Mouse (Mus musculus) hindbrain, embryonic 13.5 days (tissue): ENCODE measurements around the gene Gm38431. TPM values are rescaled to one million over a fixed set of nuclear protein-coding genes. Genes with fewer than 3 reads are reported as not detected.

Source experiments
- ATAC-seq: fragments of 200-750 bp; cut with Nextera tagmentation; 2 replicates; pipeline ENCODE4 v1.8.0; 2017; ENCODE audit warnings: moderate TSS enrichment; ENCODE audit not compliant: low FRiP score
- H3K27ac ChIP-seq: fragments of 300-500 bp; sonication (generic); 2 replicates; pipeline ENCODE4 v1.5.1; 2015; ENCODE audit warnings: inconsistent platforms, mild to moderate bottlenecking, moderate library complexity
- H3K27me3 ChIP-seq: fragments of 300-500 bp; sonication (generic); 2 replicates; pipeline ENCODE4 v1.6.1; 2015; ENCODE audit warnings: mild to moderate bottlenecking, inconsistent platforms
- H3K36me3 ChIP-seq: fragments of 300-500 bp; sonication (generic); 2 replicates; pipeline ENCODE4 v1.6.1; 2015; ENCODE audit warnings: mild to moderate bottlenecking, inconsistent platforms
- H3K4me1 ChIP-seq: fragments of 300-500 bp; sonication (generic); replicated peaks from 2 replicates; pipeline ENCODE4 v1.6.1; 2015; ENCODE audit warnings: inconsistent platforms
- H3K4me2 ChIP-seq: fragments of 300-500 bp; sonication (generic); 2 replicates; pipeline ENCODE4 v1.6.1; 2015; ENCODE audit warnings: inconsistent platforms, mild to moderate bottlenecking, moderate library complexity
- H3K4me3 ChIP-seq: fragments of 300-500 bp; sonication (generic); 2 replicates; pipeline ENCODE4 v1.5.1; 2015; ENCODE audit warnings: mild to moderate bottlenecking, inconsistent platforms
- H3K9ac ChIP-seq: fragments of 300-500 bp; sonication (generic); 2 replicates; pipeline ENCODE4 v1.6.1; 2015; ENCODE audit warnings: mild to moderate bottlenecking, inconsistent platforms
- H3K9me3 ChIP-seq: fragments of 300-500 bp; sonication (generic); 2 replicates; pipeline ENCODE4 v1.6.1; 2016; ENCODE audit warnings: inconsistent platforms
- WGBS: fragments of 180-500 bp; shearing (Covaris S2); methylation state at CpG from one replicate; pipeline ENCODE4 v1.1.7; 2015; 5-methylcytosine and 5-hydroxymethylcytosine counted together
- microRNA counts: library from miRNA; unstranded; fragments of <30 nt; microRNA quantifications from one replicate; lab custom pipeline; 2016
- microRNA-seq: library from miRNA; unstranded; fragments of <30 nt; microRNA quantifications from one replicate; pipeline ENCODE4, GENCODE M21; 2016
- polyA plus RNA-seq: library from polyadenylated mRNA; unstranded; fragments of >200 nt; fragmentation: Nextera tagmentation; extraction: Ambion mirVana; gene quantifications from 2 replicates; pipeline ENCODE4 v1.2.1, GENCODE M21; 2015

Gene Gm38431
- polyA plus RNA-seq, 1 experiment from 2014 or later, result 2.8 TPM

GRCm38 (mm10) chr9:21022726-21023125 lies 69.1 kb downstream of the Gm38431 start:
- Histone ChIP-seq H3K9me3 (no peaks in the 10 kb centered on the region), H3K36me3 (no peaks in the 10 kb centered on the region), H3K27ac (no peak overlapping the region), H3K27me3 (peaks cover 58% of the 10 kb centered on the region), H3K4me2 (no peak overlapping the region), H3K4me1 (0 out of 2 replicates have a peak, but pooled peaks cover 4% of the 10 kb centered on the region), H3K4me3 (no peak overlapping the region), H3K9ac (no peak overlapping the region)
- WGBS, result 78% methylated on average over 1 of the region's 1 CpGs
- no peak for ATAC-seq

DNA sequence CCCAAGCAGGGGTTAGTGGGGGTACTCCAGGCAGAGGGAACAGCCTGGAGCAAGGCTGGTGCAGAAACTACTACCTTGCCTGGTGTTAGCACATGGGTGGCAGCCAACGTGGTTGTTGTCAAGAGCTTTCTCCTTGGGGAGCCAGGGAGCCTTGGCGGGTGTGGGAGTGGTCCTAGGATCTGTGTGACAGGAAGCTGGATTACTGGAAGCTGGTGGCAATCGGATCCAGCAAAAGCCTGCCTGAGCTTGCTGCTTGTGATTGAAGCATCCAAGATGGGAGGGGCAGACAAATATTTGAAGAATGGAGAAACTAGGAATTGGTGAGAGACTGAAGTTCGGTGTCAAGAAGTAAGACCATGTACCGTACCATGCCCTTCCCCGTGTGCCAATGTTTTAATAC lies 69.5 kb downstream of the Gm38431 start:
- H3K4me2 ChIP-seq, result no peak overlapping the region
- WGBS, result 65% methylated on average over 6 of the region's 6 CpGs
- peaks cover 58% of the 10 kb centered on the region for H3K27me3 ChIP-seq
- H3K4me3 ChIP-seq, result no peak overlapping the region
- 0 out of 2 replicates have a peak, but pooled peaks cover under 1% of the 10 kb centered on the region for H3K4me1 ChIP-seq
- H3K27ac ChIP-seq, result no peak overlapping the region
- no peak overlapping the region for H3K9ac ChIP-seq
- no peaks in the 10 kb centered on the region for H3K36me3 ChIP-seq
- H3K9me3 ChIP-seq, result no peaks in the 10 kb centered on the region
- no peak for ATAC-seq

- H3K4me3 ChIP-seq, result no peak overlapping the region
- no peaks in the 10 kb centered on the region for H3K36me3 ChIP-seq
- H3K9ac ChIP-seq, result no peak overlapping the region
- H3K4me2 ChIP-seq, result no peak overlapping the region
- WGBS, result 75% methylated on average over 3 of the region's 3 CpGs
- no peaks in the 10 kb centered on the region for H3K4me1 ChIP-seq
- no peak overlapping the region for H3K27ac ChIP-seq
- H3K9me3 ChIP-seq, result no peaks in the 10 kb centered on the region
- H3K27me3 ChIP-seq, result peaks cover 58% of the 10 kb centered on the region
- no peak for ATAC-seq
Observed at GRCm38 (mm10) chr9:21021363-21021762, 70.4 kb downstream of the Gm38431 start.

DNA sequence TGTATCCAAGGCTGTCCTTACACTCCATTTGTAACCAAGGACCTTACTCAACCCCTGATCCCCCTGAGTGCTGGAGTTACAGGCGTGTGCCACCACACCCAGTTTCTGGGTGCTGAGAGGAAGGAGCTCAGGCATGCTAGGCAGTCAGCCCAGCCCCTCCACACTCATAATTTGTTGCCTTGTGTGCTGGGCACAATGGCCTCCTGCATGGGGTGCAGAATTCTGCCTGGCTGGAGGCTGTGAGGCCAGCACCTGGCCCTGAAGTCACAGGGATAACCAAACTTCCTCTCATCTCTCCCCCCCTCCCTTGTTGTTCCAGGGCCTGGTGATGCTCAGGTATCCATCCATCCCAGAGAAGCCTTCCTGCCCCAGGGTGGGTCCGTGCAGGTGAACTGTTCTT lies 73.2 kb downstream of the Gm38431 start:
- WGBS, result 92% methylated on average over 2 of the region's 2 CpGs
- Histone ChIP-seq H3K27me3 (peaks cover 73% of the 10 kb centered on the region), H3K27ac (no peak overlapping the region), H3K4me3 (no peak overlapping the region), H3K36me3 (no peaks in the 10 kb centered on the region), H3K4me2 (no peak overlapping the region), H3K9me3 (no peaks in the 10 kb centered on the region), H3K9ac (no peak overlapping the region), H3K4me1 (peaks cover 15% of the 10 kb centered on the region)
- no peak for ATAC-seq

MicroRNAs encoded within 50 kb of the gene (microRNA counts, 519-probe panel; counts per million panel counts)
- 3,632 counts per million, percentile 50 among the panel's probes with 10 or more counts for microRNA mmu-miR-1900 (lab: Ali Mortazavi, UCI)

Small RNAs within 50 kb of the gene (microRNA-seq; reads per million reads assigned to microRNA genes)
- not detected for gene Mir1900
- 0.93 reads per million for gene Mir7082

Other genes with a start within 250 kb of the Gm38431 start
- 1.9 and 2.3 TPM in 2 replicates for gene A230050P20Rik, start 223.4 kb downstream of the Gm38431 start, polyA plus RNA-seq
- gene Angptl6, start 212.3 kb downstream of the Gm38431 start, polyA plus RNA-seq, result 9.8 and 10.1 TPM in 2 replicates
- gene Ppan, start 203.8 kb downstream of the Gm38431 start, polyA plus RNA-seq, result 46.9 and 50.3 TPM in 2 replicates
- 252 and 265 TPM in 2 replicates for gene Eif3g, start 193.4 kb downstream of the Gm38431 start, polyA plus RNA-seq
- gene Dnmt1, start 132.1 kb downstream of the Gm38431 start, polyA plus RNA-seq, result 65.1 and 65.8 TPM in 2 replicates
- gene S1pr2, start 115.2 kb downstream of the Gm38431 start, polyA plus RNA-seq, result 11.0 and 14.3 TPM in 2 replicates
- 98.2 and 104 TPM in 2 replicates for gene Mrpl4, start 89.3 kb downstream of the Gm38431 start, polyA plus RNA-seq
- 3.4 and 4.4 TPM in 2 replicates for gene Icam1, start 76.0 kb downstream of the Gm38431 start, polyA plus RNA-seq
- 0.21 TPM in 1 of 2 replicates, not detected in the other for gene Icam4, start 62.6 kb downstream of the Gm38431 start, polyA plus RNA-seq
- gene Icam5, start 59.9 kb downstream of the Gm38431 start, polyA plus RNA-seq, result 0.58 and 0.80 TPM in 2 replicates
- 0.92 and 1.9 TPM in 2 replicates for gene Zglp1, start 24.9 kb downstream of the Gm38431 start, polyA plus RNA-seq
- gene Gm49373, start 18.9 kb downstream of the Gm38431 start, polyA plus RNA-seq, result 1.9 and 2.4 TPM in 2 replicates
- 57.3 and 63.1 TPM in 2 replicates for gene Fdx1l, start 18.4 kb downstream of the Gm38431 start, polyA plus RNA-seq
- gene Raver1, start within 50 bp of the Gm38431 start, polyA plus RNA-seq, result 28.3 and 32.5 TPM in 2 replicates
- 12.4 and 12.8 TPM in 2 replicates for gene Tyk2, start 39.2 kb upstream of the Gm38431 start, polyA plus RNA-seq
- 221 and 223 TPM in 2 replicates for gene Cdc37, start 58.0 kb upstream of the Gm38431 start, polyA plus RNA-seq
- gene Pde4a, start 73.7 kb upstream of the Gm38431 start, polyA plus RNA-seq, result 17.6 and 18.8 TPM in 2 replicates
- 61.8 and 64.7 TPM in 2 replicates for gene Keap1, start 147.4 kb upstream of the Gm38431 start, polyA plus RNA-seq
- 2.8 and 3.4 TPM in 2 replicates for gene S1pr5, start 156.4 kb upstream of the Gm38431 start, polyA plus RNA-seq
- 51.1 and 51.8 TPM in 2 replicates for gene Atg4d, start 173.3 kb upstream of the Gm38431 start, polyA plus RNA-seq
- 16.3 and 17.1 TPM in 2 replicates for gene Kri1, start 196.0 kb upstream of the Gm38431 start, polyA plus RNA-seq
- 89.2 and 90.3 TPM in 2 replicates for gene Cdkn2d, start 199.4 kb upstream of the Gm38431 start, polyA plus RNA-seq
- gene Ap1m2, start 220.3 kb upstream of the Gm38431 start, polyA plus RNA-seq, result 0.62 and 0.71 TPM in 2 replicates
- 68.1 and 73.8 TPM in 2 replicates for gene Slc44a2, start 228.7 kb upstream of the Gm38431 start, polyA plus RNA-seq